Mouse (Mus musculus) C2C12 (cell line): ENCODE results near the gene Celf2.

ENCODE experiments used
- CEBPB ChIP-seq: IDR thresholded peaks from one replicate; pipeline ENCODE4 v1.6.1; 2011; ENCODE audit warnings: low read depth, mild to moderate bottlenecking, control low read depth, moderate library complexity
- CTCF ChIP-seq: IDR thresholded peaks from one replicate; pipeline ENCODE4 v1.5.1; 2011; ENCODE audit not compliant: control insufficient read depth, insufficient read depth, insufficient read length
- MAX ChIP-seq: IDR thresholded peaks from one replicate; pipeline ENCODE4 v1.6.1; 2011; ENCODE audit warnings: mild to moderate bottlenecking, control low read depth
- MYOD1 ChIP-seq: IDR thresholded peaks from one replicate; pipeline ENCODE4 v1.6.1; 2011; ENCODE audit warnings: low read depth; ENCODE audit not compliant: control insufficient read depth, insufficient read length
- MYOG ChIP-seq: IDR thresholded peaks from one replicate; pipeline ENCODE4 v1.6.1; 2011; ENCODE audit not compliant: control insufficient read depth, insufficient read length; ENCODE audit errors: extremely low read depth
- USF1 ChIP-seq: IDR thresholded peaks from one replicate; pipeline ENCODE4 v1.6.1; 2011; ENCODE audit warnings: low read depth, mild to moderate bottlenecking, control low read depth, moderate library complexity

DNA sequence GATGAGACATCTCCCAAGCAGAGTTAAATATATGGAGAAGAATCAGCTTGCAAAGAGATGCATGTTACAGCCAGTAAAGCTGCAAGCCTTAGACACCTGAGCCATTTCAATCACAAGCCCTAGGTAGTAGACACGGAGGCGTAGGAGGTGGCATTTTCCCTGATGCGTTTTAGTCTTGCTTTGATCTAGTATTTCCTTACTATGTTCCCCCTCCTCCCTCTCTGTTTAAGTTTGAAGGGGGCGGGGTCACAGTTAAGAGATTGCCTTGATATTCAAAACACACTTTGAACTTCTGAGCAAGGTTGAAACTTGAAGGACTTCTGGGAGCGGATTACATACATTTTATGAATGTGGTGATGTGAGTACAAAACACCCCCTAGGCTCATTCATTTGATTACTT is 887.3 kb downstream of the Celf2 start:
- no peak for TF ChIP-seq CTCF
- TF ChIP-seq USF1 = no peak
- TF ChIP-seq CEBPB = no peak
- TF ChIP-seq MAX = no peak
- no peak for TF ChIP-seq MYOD1
- no peak for TF ChIP-seq MYOG
